Mouse (Mus musculus) inflammation-experienced regulatory T-cells, adult 16 weeks (primary cell): Measurements from ENCODE around the gene Olfr123. TPM values are rescaled to one million over a fixed set of nuclear protein-coding genes. Genes with fewer than 3 reads are reported as not detected.

Experiments used
- polyA plus RNA-seq: library from polyadenylated mRNA; unstranded; fragments of 100-300 nt; shearing (Covaris generic); gene quantifications from one replicate; pipeline ENCODE4 v1.2.1, GENCODE M21; 2017

Gene Olfr123
- not detected for polyA plus RNA-seq

DNA sequence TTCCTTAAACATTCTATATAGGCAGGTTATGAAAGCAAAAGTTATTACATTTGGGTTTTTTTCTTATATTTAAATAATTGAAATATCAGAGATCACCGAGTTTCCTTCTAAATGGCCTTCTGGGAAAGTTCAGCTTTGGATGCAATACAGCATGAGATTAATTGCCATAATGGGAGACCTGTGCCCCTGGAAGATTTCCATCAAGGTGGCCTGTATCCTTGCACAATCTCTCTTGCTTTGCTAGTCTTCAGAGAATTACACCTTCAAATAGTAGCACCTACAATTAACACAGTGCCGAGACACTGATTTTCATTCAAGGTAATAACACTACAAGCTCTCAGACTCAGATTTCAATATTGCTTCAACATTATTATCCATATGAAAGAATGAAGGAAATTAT lies at the start of gene Olfr123:
Gene Olfr123, plus strand, starts transcription at position 301 of the 400 bp plus-strand sequence.

DNA sequence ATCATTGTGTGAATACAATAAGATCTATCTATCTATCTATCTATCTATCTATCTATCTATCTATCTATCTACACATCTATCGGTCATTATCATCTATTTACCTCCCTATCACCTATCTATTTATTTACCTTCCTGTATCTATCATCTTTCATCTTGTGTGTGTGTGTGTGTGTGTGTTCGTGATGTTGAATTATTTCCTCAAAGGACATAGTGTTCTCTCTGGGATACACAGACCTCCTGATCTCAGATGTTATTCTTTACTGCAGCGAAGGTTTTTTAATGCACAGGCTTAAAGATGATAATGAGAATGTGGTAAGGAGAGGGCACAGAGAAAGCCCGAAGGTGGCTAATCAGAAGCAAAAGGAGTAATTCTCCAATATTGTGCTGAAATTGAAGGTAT lies 25.0 kb upstream of the Olfr123 start, which contains the start of gene Olfr122:
Gene Olfr122, plus strand, starts transcription at position 301 of the 400 bp plus-strand sequence.

GRCm38 (mm10) chr17:37799588-37799987 lies 6.3 kb downstream of the Olfr123 start, which contains the start of gene Olfr124:
Gene Olfr124 (plus strand): TSS chr17:37799888.

GRCm38 (mm10) chr17:37832649-37833048 lies 39.3 kb downstream of the Olfr123 start, which contains the start of gene Olfr125:
Gene Olfr125 (plus strand): TSS chr17:37832949.

DNA sequence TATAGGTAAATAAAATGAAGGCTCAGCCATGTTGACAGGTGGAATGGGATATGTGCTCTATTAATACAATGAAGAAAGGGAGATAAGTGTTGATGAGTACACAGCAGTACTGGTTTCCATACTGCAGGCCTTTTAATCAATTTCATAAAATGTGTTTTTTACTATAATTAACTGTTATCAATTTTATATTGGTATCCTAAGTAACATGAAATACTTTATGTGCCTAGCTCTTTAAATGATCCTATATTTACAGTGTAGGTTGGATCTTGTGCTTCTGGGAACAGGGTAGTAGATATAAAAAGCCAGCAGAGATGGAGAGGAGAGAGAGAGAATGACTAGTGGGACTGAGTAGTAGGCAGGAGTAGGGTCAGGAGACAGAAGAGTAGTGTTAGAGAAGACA lies 53.9 kb downstream of the Olfr123 start, which contains the start of gene Olfr126:
Gene Olfr126, plus strand, starts transcription at position 301 of the 400 bp plus-strand sequence.

Other genes starting within 250 kb of the Olfr123 start
- 0.24 TPM for gene Olfr112, start 224.1 kb upstream of the Olfr123 start, polyA plus RNA-seq
- not detected for gene Olfr113, start 215.9 kb upstream of the Olfr123 start, polyA plus RNA-seq
- not detected for gene Olfr114, start 200.8 kb upstream of the Olfr123 start, polyA plus RNA-seq
- gene Olfr115, start 166.4 kb upstream of the Olfr123 start, polyA plus RNA-seq, result not detected
- gene Olfr116, start 166.3 kb upstream of the Olfr123 start, polyA plus RNA-seq, result not detected
- gene Olfr117, start 129.7 kb upstream of the Olfr123 start, polyA plus RNA-seq, result not detected
- not detected for gene Olfr118, start 126.5 kb upstream of the Olfr123 start, polyA plus RNA-seq
- gene Olfr119, start 97.0 kb upstream of the Olfr123 start, polyA plus RNA-seq, result not detected
- not detected for gene Olfr120, start 71.7 kb upstream of the Olfr123 start, polyA plus RNA-seq
- gene Olfr121, start 44.7 kb upstream of the Olfr123 start, polyA plus RNA-seq, result not detected
- not detected for gene Olfr122, start 24.9 kb upstream of the Olfr123 start, polyA plus RNA-seq
- gene Olfr124, start 6.4 kb downstream of the Olfr123 start, polyA plus RNA-seq, result not detected
- not detected for gene Olfr125, start 39.4 kb downstream of the Olfr123 start, polyA plus RNA-seq
- not detected for gene Olfr126, start 54.0 kb downstream of the Olfr123 start, polyA plus RNA-seq
- not detected for gene Olfr127, start 106.9 kb downstream of the Olfr123 start, polyA plus RNA-seq
- not detected for gene Olfr128, start 127.0 kb downstream of the Olfr123 start, polyA plus RNA-seq
- not detected for gene Olfr761, start 159.6 kb downstream of the Olfr123 start, polyA plus RNA-seq